Mouse (Mus musculus): ENCODE measurements at regions not wholly inside any gene's neighbourhood (a gene's known extent, or its start where the extent isn't known, plus 50 kb on each side); places are given as distances from the start of the nearest gene placed in this dataset.

DNA sequence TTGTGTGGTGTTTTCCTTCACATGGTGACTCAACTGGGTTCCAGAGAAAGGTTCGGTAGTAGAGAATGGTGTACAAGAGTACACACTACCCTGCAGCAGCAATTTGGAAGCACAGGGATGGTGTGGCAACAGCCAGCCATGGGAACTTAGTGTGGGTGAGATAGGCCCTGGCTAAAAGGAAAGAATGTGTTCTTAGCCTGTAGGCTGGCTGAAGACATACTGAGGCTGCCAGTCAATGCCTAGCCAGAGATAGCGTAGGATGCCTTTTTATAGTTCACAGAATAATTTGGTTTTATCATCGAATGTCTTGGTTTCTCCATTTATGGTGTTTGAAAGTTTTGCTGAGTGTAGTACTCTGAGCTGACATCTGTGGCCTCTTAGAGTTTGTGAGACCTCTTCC lies 130.1 kb upstream of the Btg1 start:
- DNase-seq (ENCODE audit: low spot score in 2 of 2): no peak

DNA sequence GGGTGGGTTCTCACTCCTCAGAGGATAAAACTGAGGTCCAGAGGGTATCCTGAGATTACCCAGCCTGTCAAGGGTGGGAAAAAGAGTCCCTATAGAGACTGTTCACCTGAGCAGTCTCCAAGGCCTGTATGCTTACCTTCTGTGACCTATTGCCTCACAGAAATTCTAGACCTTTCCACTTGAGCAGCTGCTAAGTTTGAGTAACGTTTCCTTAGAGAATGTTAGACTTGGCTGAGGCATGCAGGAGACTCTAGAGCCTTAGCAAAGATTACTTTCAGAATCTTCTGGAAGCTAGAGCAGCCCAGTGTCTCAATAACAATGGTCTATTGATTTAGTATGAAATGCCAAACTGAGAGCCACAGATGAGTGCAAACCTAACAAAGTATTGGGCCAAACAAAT lies 123.1 kb upstream of the Btg1 start:
- DNase-seq (ENCODE audit: low spot score in 2 of 2): no peak

DNA sequence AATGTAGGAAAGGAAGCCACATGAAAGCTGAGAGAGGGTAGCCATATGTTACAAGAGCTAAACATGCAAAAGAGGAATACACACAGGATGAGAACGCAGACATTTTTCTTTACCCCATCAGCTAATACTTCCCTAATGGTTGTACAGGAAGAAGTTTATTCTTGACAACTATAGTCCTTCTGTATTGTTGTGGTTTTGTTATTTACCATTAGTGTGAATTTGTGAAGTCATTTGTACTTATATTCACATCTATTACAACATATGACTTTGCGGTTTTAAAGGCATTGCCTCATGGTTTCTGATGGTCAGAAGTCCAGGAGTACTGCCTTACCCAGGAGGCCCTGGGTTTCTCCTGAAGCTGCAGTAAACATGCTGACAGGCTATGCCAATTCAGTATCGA lies 120.1 kb upstream of the Btg1 start:
- DNase-seq (ENCODE audit: low spot score in 2 of 2): no peak

- no peak for DNase-seq (ENCODE audit: low spot score in 2 of 2)
These were observed 119.3 kb upstream of the Btg1 start for GRCm38 (mm10) chr10:96497482-96497881.

GRCm38 (mm10) chr10:96499274-96499673 lies 117.5 kb upstream of the Btg1 start:
- no peak for DNase-seq (ENCODE audit: low spot score in 2 of 2)

DNA sequence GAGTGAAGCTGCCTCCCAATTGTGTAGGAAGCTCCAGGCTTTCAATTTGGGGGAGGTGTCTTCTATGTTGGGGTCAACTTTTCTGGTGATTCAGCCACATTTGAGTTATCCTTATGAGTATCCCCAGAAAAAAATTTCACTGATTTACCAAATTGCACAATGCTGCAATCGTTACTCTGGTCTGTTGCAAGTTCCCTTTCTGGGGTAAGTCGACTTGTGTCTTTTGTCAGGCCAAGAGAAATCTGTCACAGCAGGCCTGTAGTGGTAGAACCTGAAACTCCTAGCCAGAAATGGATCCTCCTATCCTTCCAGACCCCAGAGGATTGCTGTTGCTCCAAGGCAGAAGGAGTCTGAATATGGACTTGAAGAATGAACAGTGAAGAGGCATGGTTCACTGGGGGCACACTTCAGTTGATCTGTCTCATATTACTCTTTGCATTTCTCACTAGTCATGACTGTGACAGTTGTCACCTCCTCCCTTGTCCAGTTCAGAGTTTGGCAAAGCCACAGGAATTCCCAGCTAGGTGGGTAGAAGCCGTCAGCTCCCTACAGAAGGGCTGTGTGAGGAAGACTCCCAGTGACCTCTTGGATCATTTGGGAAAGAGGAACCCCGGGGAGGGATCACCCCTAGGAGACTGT lies 114.6 kb upstream of the Btg1 start:
- no peak for DNase-seq (ENCODE audit: low spot score in 2 of 2)

DNA sequence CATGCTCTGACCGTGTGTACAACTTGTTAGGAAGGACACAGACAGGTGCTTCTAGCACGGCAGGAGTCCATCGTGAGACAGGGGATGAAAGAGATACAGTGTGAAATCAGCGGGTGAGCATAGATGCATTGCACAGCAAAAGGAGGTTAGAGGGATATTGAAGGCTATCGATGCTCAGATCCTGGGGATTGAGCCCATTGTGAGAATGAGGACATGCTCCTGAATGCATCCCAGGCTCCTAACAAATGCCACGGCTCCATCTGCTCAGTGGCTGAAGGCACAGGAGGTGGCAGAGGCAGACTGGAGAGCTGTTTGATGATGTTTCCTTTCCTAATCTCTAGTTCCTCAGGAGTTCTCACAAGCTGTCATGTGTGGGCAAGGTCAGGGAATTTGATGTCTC lies 114.1 kb upstream of the Btg1 start:
- DNase-seq (ENCODE audit: low spot score in 2 of 2): no peak

GRCm38 (mm10) chr10:96504340-96504739 lies 112.5 kb upstream of the Btg1 start:
- DNase-seq (ENCODE audit: low spot score in 2 of 2): no peak

GRCm38 (mm10) chr10:96515164-96515922 lies 101.5 kb upstream of the Btg1 start:
- DNase-seq (ENCODE audit: low spot score in 2 of 2): no peak

GRCm38 (mm10) chr10:96515923-96516258 lies 100.9 kb upstream of the Btg1 start:
- no peak for DNase-seq (ENCODE audit: low spot score in 2 of 2)

DNA sequence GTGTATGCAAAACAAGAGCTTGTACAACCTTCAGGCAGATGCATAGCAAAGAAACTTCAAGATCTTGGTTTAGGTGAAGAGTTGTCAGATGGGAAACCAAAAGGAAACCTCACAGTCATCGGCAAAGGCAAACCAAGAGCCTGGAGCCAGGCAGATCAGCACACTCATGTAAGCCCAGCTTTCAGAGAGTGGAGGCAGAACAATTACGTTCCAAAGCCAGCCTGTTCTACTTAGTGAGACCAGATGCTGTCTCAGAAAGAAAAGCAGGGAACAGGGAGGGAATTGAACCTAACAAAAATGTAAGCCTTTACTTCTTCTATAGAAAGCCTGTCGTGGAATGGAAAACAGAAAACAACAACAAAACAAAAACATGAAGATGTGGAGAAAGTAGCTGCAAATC lies 97.4 kb upstream of the Btg1 start:
- no peak for DNase-seq (ENCODE audit: low spot score in 2 of 2)

DNA sequence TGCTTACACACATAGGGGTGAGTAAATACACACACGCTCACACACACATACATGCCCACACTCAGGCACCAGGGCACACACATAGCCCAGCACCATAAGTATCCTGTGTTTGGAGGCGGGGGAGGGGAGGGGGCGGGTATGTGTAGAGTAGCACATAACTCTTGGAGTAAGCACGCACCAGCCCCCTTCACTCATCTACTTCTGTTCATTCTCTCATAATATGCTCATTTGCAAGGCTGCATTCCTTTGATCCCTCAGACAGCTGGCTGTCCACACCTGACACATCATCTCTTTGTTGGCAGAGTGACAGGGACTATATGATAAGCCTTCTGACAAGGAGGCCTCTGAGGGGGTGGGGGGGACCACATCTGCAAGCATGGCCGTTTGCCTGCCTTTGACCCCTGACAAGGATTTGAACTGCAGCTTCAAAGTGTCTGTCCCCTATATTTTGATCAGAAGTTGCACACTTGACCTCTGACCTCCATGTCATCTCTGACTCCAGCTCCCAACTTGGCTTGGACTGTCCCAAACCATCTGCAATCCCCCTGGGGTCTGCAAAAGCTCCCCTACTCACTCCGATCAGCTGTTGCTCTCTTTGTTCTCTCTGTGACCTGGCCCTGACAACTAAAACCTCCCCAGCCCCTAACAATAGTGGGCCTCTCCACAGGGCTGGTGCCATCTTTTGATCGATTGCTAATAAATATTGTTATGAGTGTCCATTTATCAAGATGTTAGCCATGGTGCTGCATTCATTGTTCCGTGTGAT lies 95.6 kb upstream of the Btg1 start:
- no peak for DNase-seq (ENCODE audit: low spot score in 2 of 2)

DNA sequence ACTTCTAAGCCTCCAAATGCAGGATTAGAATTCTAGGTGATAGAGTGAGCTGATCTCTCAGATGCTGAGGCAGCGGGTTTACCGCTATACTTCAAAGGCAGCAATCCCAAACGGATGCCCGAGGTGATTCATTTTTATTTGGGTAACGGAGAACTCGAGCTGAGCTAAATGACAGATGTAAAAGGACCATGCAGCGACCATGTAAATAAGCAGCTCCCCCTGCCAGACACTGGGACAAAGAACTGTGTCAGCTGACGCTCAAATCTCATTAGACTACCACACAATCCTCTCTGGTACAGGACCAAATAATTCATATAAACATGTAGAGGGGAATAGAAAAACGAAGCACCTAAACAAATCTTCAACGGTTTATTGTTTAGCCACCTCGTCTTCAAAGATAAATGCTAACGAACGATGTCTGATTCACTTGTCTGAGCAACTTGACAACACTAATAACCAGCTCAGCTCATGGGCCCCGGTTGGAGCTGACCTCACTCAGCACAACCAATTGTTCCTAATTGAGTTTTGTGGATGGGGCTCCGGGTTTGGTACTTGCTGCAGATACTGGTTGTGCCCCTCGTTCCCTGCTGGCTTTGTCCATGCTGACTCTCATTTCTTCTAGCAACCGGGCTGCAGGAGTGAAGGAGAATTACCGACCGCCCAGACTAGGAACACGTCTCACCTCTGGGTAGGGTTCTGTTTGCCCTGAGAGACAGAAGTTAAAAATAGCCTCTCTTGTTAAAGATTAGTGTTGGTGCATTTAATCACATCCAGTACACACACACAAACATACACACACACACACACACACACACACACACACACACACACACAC lies 92.6 kb upstream of the Btg1 start:
- no peak for DNase-seq (ENCODE audit: low spot score in 2 of 2)

- DNase-seq (ENCODE audit: low spot score in 2 of 2): no peak
These were observed 88.9 kb upstream of the Btg1 start for GRCm38 (mm10) chr10:96527864-96528263.

- no peak for DNase-seq (ENCODE audit: low spot score in 2 of 2)
These were observed 82.2 kb upstream of the Btg1 start for GRCm38 (mm10) chr10:96534547-96535124.

DNA sequence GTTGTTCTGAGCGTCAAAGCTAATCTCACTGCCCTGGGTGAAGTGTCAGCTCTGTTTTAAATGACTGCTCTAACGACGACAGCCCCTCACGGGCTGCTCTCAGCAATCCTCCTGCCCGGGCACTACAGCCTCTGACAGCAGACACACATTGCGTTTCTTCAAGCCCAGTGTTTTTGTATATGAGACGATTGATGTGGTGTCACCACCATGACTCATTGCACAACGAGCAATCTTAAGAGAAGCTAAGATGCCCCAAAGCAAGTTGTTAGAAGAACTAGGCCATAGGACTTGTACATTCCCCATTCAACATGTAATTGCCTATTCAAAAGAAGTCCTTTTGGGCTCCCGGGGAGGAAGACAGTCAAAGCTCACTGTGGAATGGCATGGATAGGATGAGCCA lies 81.3 kb upstream of the Btg1 start:
- DNase-seq (ENCODE audit: low spot score in 2 of 2): no peak

GRCm38 (mm10) chr10:96540828-96541227 lies 76.0 kb upstream of the Btg1 start:
- no peak for DNase-seq (ENCODE audit: low spot score in 2 of 2)

DNA sequence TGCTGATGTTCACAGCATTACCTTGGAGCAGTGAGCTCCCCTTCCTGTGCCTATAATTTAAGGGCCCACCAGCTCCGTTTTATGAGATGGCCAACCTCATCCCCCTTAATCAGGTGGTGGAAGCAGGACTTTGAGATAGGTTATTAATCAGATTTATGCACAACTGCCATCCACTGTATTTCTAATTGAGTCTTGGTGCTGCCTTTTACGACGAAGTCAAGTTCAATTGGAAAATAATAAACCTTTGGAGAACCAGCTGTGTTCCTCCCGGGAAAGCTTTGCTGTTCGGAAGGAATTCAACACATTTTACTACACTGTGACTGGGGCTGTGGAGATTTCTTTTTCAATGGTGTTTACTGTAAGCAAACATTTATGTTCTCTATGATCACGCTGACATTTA lies 71.5 kb upstream of the Btg1 start:
- DNase-seq (ENCODE audit: low spot score in 2 of 2): no peak

GRCm38 (mm10) chr10:96545761-96546388 lies 70.9 kb upstream of the Btg1 start:
- DNase-seq (ENCODE audit: low spot score in 2 of 2): no peak

- no peak for DNase-seq (ENCODE audit: low spot score in 2 of 2)
These were observed 67.2 kb upstream of the Btg1 start for GRCm38 (mm10) chr10:96549651-96550050.

DNA sequence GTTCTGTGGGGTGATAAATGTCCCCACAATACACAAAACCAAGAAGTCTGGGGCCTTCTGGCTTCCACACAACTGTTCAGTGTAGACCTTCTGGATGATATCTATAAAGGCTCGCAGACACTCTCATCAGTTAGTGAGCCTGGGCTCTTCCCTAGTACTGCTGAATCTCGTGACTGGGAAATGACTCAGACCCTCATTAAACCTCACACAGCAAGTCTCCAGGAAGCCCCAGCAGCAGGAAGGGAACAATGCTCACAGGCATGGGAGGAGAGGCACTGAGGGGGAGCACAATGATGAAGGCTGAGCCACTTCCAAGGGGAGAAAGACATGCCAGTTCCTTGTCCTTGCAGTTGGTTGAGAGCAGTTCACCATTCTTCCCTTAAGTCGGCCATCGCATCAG lies 66.5 kb upstream of the Btg1 start:
- no peak for DNase-seq (ENCODE audit: low spot score in 2 of 2)

Data from layer of hippocampus, postnatal 10 days (tissue).